Mouse (Mus musculus) C2C12 (cell line): ENCODE results near the gene Samd15.

Source experiments
- CTCF ChIP-seq: IDR thresholded peaks from one replicate; pipeline ENCODE4 v1.5.1; 2011; ENCODE audit not compliant: control insufficient read depth, insufficient read depth, insufficient read length
- MAX ChIP-seq: IDR thresholded peaks from one replicate; pipeline ENCODE4 v1.6.1; 2011; ENCODE audit warnings: mild to moderate bottlenecking, control low read depth
- MYOG ChIP-seq: IDR thresholded peaks from one replicate; pipeline ENCODE4 v1.6.1; 2011; ENCODE audit not compliant: control insufficient read depth, insufficient read length; ENCODE audit errors: extremely low read depth

DNA sequence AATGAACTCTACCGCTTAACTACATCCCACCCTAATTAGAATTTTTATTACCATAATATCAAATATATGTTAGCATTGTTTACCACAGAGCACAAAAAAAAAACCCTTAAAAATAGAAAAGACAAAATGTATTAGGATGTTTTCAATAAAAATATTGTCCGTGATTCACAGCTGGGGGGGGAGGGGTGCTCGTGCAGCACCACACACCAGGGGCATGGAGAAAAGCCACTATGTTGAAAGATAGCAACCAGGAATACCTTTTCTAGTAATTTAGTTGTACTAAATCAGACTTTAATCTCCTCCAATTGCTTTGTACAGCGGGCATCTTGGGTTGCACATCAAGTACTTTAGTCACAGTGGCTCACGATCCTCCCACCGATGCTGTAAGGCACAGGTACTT, 731 bp upstream of the Samd15 start:
- TF ChIP-seq CTCF (no peak), MAX (no peak), MYOG (no peak)
